Mouse (Mus musculus) hindbrain, embryonic 15.5 days (tissue): ENCODE results near the gene A3galt2. TPM values are rescaled to one million over a fixed set of nuclear protein-coding genes. Genes with fewer than 3 reads are reported as not detected.

Experiments
- ATAC-seq: fragments of 200-750 bp; cut with Nextera tagmentation; 2 replicates; pipeline ENCODE4 v1.8.0; 2017; ENCODE audit warnings: low read depth, moderate number of reproducible peaks, moderate TSS enrichment; ENCODE audit not compliant: low FRiP score
- H3K27ac ChIP-seq: fragments of 300-500 bp; sonication (generic); replicated peaks from 2 replicates; pipeline ENCODE4 v1.5.1; 2015; ENCODE audit warnings: mild to moderate bottlenecking, inconsistent platforms
- H3K27me3 ChIP-seq: fragments of 300-500 bp; sonication (generic); 2 replicates; pipeline ENCODE4 v1.6.1; 2015; ENCODE audit warnings: control low read depth, inconsistent platforms
- H3K36me3 ChIP-seq: fragments of 300-500 bp; sonication (generic); 2 replicates; pipeline ENCODE4 v1.6.1; 2015; ENCODE audit warnings: control low read depth, inconsistent platforms
- H3K4me1 ChIP-seq: fragments of 300-500 bp; sonication (generic); replicated peaks from 2 replicates; pipeline ENCODE4 v1.6.1; 2015; ENCODE audit warnings: control low read depth, inconsistent platforms
- H3K4me2 ChIP-seq: fragments of 300-500 bp; sonication (generic); 2 replicates; pipeline ENCODE4 v1.6.1; 2015; ENCODE audit warnings: moderate library complexity, mild to moderate bottlenecking, inconsistent platforms
- H3K4me3 ChIP-seq: fragments of 300-500 bp; sonication (generic); 2 replicates; pipeline ENCODE4 v1.5.1; 2015; ENCODE audit warnings: mild to moderate bottlenecking, inconsistent platforms
- H3K9ac ChIP-seq: fragments of 300-500 bp; sonication (generic); 2 replicates; pipeline ENCODE4 v1.6.1; 2015; ENCODE audit warnings: inconsistent platforms
- H3K9me3 ChIP-seq: fragments of 300-500 bp; sonication (generic); 2 replicates; pipeline ENCODE4 v1.6.1; 2016; ENCODE audit warnings: control low read depth, inconsistent platforms
- WGBS: fragments of 180-500 bp; shearing (Covaris S2); methylation state at CpG from one replicate; pipeline ENCODE4 v1.1.7; 2015; 5-methylcytosine and 5-hydroxymethylcytosine counted together
- polyA plus RNA-seq: library from polyadenylated mRNA; unstranded; fragments of >200 nt; fragmentation: Nextera tagmentation; extraction: Ambion mirVana; gene quantifications from 2 replicates; pipeline ENCODE4 v1.2.1, GENCODE M21; 2015

Gene A3galt2
- polyA plus RNA-seq, 1 experiment from 2014 or later: 0.18 TPM

DNA sequence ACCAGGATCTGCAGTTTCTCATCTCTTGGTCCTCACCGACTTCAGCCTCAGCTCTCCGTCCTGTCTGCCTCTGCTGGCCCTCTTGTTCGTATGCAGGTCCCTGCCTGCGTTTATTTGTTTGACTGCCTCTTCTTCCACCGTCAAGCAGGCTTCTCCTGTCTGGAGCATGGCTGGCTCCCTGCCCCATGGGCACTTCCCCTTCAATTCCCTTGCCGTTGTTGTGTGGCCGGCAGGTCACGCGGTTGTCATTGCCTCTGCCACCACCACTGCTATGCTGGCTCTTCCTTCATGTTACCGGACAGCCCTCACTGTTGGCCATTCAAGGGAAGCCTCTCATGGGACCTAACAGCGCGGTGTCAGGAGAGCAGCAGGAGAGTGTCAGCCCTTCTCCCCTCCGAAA is 13.0 kb downstream of the A3galt2 start:
- H3K4me1 ChIP-seq: 0 out of 2 replicates have a peak, but pooled peaks cover 4% of the 10 kb centered on the region
- no peak overlapping the region for H3K9ac ChIP-seq
- H3K27me3 ChIP-seq: no peaks in the 10 kb centered on the region
- no peaks in the 10 kb centered on the region for H3K9me3 ChIP-seq
- no peak overlapping the region for H3K4me3 ChIP-seq
- H3K4me2 ChIP-seq: no peak overlapping the region
- no peak for ATAC-seq
- no peak overlapping the region for H3K27ac ChIP-seq
- H3K36me3 ChIP-seq: no peaks in the 10 kb centered on the region
- WGBS: 74% methylated on average over 13 of the region's 13 CpGs

GRCm38 (mm10) chr4:128769569-128770355 is 14.6 kb downstream of the A3galt2 start:
- Histone ChIP-seq H3K27ac (no peak overlapping the region), H3K9ac (no peak overlapping the region), H3K4me1 (0 out of 2 replicates have a peak, but pooled peaks cover 4% of the 10 kb centered on the region), H3K36me3 (peaks cover 13% of the 10 kb centered on the region), H3K9me3 (no peaks in the 10 kb centered on the region), H3K4me3 (no peak overlapping the region), H3K4me2 (no peak overlapping the region), H3K27me3 (no peaks in the 10 kb centered on the region)
- no peak for ATAC-seq
- WGBS: 80% methylated on average over 13 of the region's 13 CpGs

GRCm38 (mm10) chr4:128770698-128771097 is 15.5 kb downstream of the A3galt2 start:
- 0 out of 2 replicates have a peak, but pooled peaks cover 4% of the 10 kb centered on the region for H3K4me1 ChIP-seq
- no peak overlapping the region for H3K27ac ChIP-seq
- H3K36me3 ChIP-seq: peaks cover 22% of the 10 kb centered on the region
- no peak overlapping the region for H3K4me2 ChIP-seq
- no peak for ATAC-seq
- no peak overlapping the region for H3K4me3 ChIP-seq
- no peak overlapping the region for H3K9ac ChIP-seq
- 85% methylated on average over 5 of the region's 5 CpGs for WGBS
- H3K27me3 ChIP-seq: no peaks in the 10 kb centered on the region
- H3K9me3 ChIP-seq: no peaks in the 10 kb centered on the region

DNA sequence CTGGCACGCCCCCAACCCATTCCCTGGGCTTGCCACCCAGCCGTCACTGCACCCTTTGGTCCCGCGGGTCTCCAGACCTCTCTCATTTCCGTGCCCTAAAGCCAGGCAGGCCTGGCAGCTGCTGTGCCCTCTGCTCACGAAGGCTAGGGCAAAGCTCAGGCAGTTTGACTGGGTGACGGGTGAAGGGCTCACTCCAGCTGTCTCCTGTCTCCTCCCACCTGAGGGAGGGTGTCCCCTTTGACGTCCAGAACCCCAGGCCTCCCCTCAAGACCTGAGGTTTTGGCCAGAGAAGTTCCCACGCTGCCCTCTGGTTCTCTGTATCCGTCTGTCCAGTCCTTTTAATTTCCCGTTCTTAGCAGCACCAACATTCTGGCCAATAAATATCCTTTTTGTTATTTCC is 18.7 kb downstream of the A3galt2 start:
- Histone ChIP-seq H3K9me3 (no peaks in the 10 kb centered on the region), H3K4me1 (0 out of 2 replicates have a peak, but pooled peaks cover 4% of the 10 kb centered on the region), H3K4me2 (no peak overlapping the region), H3K27me3 (no peaks in the 10 kb centered on the region), H3K4me3 (no peak overlapping the region), H3K27ac (no peak overlapping the region), H3K36me3 (peaks cover 46% of the 10 kb centered on the region), H3K9ac (no peak overlapping the region)
- WGBS: 86% methylated on average over 11 of the region's 11 CpGs
- ATAC-seq: 0 out of 2 replicates have a peak, but pooled peaks have one; percentile 6

DNA sequence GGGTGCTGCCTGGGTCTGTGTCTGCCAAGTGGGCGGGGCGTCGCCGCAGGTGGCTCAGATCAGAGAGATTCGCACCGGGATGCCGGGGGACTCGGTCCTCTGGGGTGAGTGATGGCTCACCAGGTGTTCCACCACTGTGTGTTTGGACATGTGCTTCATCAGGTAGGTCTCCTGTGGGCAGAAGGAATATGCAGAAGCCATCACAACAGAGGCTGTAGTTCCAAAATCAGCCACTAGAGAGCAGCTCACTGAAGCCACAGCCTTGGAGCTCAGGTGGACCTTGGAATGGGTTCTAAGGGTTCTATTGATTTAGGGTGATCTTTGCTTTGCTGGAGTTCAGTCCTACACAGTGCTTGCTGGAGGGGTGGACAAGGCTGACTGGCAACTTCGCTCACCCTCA is 19.3 kb downstream of the A3galt2 start:
- WGBS: 88% methylated on average over 9 of the region's 9 CpGs
- Histone ChIP-seq H3K4me3 (no peak overlapping the region), H3K36me3 (peaks cover 50% of the 10 kb centered on the region), H3K4me2 (no peak overlapping the region), H3K4me1 (no peaks in the 10 kb centered on the region), H3K9ac (no peak overlapping the region), H3K9me3 (no peaks in the 10 kb centered on the region), H3K27me3 (no peaks in the 10 kb centered on the region), H3K27ac (no peak overlapping the region)
- no peak for ATAC-seq

DNA sequence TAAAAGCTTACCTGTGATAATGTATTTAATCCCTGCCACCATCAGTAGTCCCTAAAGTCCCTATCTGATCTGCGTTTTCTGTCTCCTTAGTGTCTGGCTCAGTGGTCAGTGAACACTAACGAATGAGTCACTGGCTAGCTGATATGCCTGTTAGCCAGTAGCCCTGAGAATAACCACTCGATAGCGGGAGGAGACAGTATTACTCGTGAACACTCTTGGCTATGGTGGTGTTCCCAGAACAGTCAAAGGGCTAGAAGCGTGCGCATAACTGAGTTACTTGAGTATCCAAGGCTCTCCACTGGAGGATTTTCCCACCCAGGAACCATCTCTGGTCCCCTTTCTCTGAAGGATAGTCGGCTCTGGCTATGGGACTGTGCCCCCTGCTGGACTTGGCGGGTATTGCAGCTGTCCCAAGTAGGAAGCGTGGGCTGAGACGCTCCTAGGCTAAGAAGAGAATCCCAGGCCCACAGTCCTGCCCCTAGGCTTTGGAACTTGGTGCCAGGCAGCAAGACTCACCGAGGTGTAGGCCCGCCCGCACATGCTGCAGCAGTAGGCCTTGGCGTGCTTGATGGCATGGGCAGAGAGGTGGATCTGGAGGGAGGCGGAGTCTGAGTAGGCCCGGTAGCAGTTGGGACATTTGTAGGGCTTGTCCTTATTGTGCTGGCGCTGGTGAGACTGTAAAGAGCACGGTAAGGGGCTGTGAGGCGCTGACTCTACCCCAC is 21.6 kb downstream of the A3galt2 start:
- H3K9ac ChIP-seq: no peak overlapping the region
- no peaks in the 10 kb centered on the region for H3K4me1 ChIP-seq
- H3K4me3 ChIP-seq: no peak overlapping the region
- peaks cover 66% of the 10 kb centered on the region for H3K36me3 ChIP-seq
- H3K9me3 ChIP-seq: no peaks in the 10 kb centered on the region
- 44% methylated on average over 20 of the region's 20 CpGs for WGBS
- ATAC-seq: peak; percentile 68
- H3K27ac ChIP-seq: no peak overlapping the region
- H3K4me2 ChIP-seq: no peak overlapping the region
- no peaks in the 10 kb centered on the region for H3K27me3 ChIP-seq

DNA sequence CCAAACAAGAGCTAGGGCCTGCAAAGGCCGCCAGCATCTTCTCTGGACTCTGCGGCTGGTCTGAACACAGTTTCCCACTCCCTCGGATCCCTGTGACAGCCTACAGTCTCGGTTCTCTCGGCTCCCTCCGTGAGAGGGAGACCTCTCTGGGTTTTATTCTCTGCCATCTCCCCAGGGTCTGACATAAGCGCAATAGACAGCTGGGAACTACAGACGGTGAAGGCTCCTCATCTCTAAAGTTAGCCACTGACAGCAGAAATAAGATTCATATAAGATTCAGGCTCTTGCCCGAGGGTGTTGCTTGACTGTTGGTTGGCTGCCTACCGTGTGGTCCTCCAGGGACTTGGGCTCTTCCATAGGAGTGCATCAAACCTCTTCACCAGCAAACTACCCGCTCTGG is 22.4 kb downstream of the A3galt2 start:
- Histone ChIP-seq H3K27me3 (no peaks in the 10 kb centered on the region), H3K4me2 (no peak overlapping the region), H3K9me3 (no peaks in the 10 kb centered on the region), H3K36me3 (peaks cover 66% of the 10 kb centered on the region), H3K27ac (no peak overlapping the region), H3K4me3 (no peak overlapping the region), H3K4me1 (no peaks in the 10 kb centered on the region), H3K9ac (no peak overlapping the region)
- 79% methylated on average over 11 of the region's 11 CpGs for WGBS
- ATAC-seq: no peak

GRCm38 (mm10) chr4:128782037-128782436 is 26.9 kb downstream of the A3galt2 start:
- Histone ChIP-seq H3K4me3 (no peak overlapping the region), H3K4me1 (no peaks in the 10 kb centered on the region), H3K4me2 (no peak overlapping the region), H3K27me3 (no peaks in the 10 kb centered on the region), H3K27ac (no peak overlapping the region), H3K36me3 (peaks cover 68% of the 10 kb centered on the region), H3K9ac (no peak overlapping the region), H3K9me3 (no peaks in the 10 kb centered on the region)
- 86% methylated on average over 7 of the region's 7 CpGs for WGBS
- no peak for ATAC-seq

GRCm38 (mm10) chr4:128782645-128783044 is 27.5 kb downstream of the A3galt2 start:
- Histone ChIP-seq H3K4me2 (no peak overlapping the region), H3K9ac (no peak overlapping the region), H3K4me1 (no peaks in the 10 kb centered on the region), H3K9me3 (no peaks in the 10 kb centered on the region), H3K27ac (no peak overlapping the region), H3K27me3 (no peaks in the 10 kb centered on the region), H3K4me3 (no peak overlapping the region), H3K36me3 (peaks cover 64% of the 10 kb centered on the region)
- WGBS: 76% methylated on average over 4 of the region's 4 CpGs
- ATAC-seq: no peak

DNA sequence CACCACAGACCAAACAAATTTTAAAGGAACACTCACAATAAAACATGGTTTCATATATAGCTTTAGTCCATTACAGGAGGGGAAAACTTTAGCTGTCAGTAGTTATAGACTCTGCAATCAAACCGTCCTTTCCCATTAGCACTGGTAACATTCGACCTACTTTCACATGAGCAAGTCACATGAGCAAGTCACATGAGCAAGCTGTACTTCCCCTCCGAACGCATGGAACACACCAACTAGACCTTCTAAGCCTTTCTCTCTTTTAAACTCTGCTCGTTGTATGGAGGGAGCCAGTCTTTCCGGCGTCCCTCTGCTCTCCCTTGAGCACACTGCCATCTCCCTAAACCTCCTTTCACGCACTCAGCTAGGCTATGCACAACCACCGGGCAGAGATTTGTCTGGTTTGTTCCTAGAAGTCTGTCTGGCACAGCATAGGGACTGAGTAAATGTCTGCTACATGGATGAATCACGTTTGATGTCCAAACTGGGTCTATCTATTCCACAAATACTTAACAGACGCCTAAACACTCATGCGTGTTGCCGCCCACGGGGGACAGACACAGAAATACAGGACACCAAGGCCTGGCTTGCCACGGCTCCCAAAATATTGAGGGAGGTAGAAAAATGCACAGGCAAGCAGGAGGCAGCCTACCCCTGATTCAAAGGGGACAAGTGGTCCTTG is 29.9 kb downstream of the A3galt2 start:
- H3K4me2 ChIP-seq: no peak overlapping the region
- peaks cover 55% of the 10 kb centered on the region for H3K36me3 ChIP-seq
- H3K9me3 ChIP-seq: no peaks in the 10 kb centered on the region
- no peak overlapping the region for H3K4me3 ChIP-seq
- H3K4me1 ChIP-seq: 0 out of 2 replicates have a peak, but pooled peaks cover 4% of the 10 kb centered on the region
- H3K27ac ChIP-seq: no peak overlapping the region
- H3K27me3 ChIP-seq: no peaks in the 10 kb centered on the region
- no peak for ATAC-seq
- WGBS: 91% methylated on average over 15 of the region's 15 CpGs
- no peak overlapping the region for H3K9ac ChIP-seq

GRCm38 (mm10) chr4:128785921-128786654 is 30.9 kb downstream of the A3galt2 start:
- no peaks in the 10 kb centered on the region for H3K9me3 ChIP-seq
- H3K4me2 ChIP-seq: no peak overlapping the region
- WGBS: 97% methylated on average over 11 of the region's 11 CpGs
- no peak for ATAC-seq
- no peak overlapping the region for H3K27ac ChIP-seq
- no peak overlapping the region for H3K9ac ChIP-seq
- 0 out of 2 replicates have a peak, but pooled peaks cover 7% of the 10 kb centered on the region for H3K4me1 ChIP-seq
- H3K4me3 ChIP-seq: no peak overlapping the region
- H3K36me3 ChIP-seq: peaks cover 45% of the 10 kb centered on the region
- no peaks in the 10 kb centered on the region for H3K27me3 ChIP-seq
